Mouse (Mus musculus) erythroblast, embryonic 14.5 days (primary cell): ENCODE results near the gene Slc41a2.

Source experiments
- GATA1 ChIP-seq: IDR thresholded peaks from 2 replicates; pipeline ENCODE4 v1.6.1; 2012; ENCODE audit warnings: low read length, inconsistent platforms, mixed read lengths
- TAL1 ChIP-seq: IDR thresholded peaks from 3 replicates; pipeline ENCODE4 v1.6.1; 2012; ENCODE audit warnings: low read length, inconsistent platforms, mixed read lengths

GRCm38 (mm10) chr10:83242106-83242686 lies 95.5 kb downstream of the Slc41a2 start:
- TF ChIP-seq TAL1 (no peak), GATA1 (no peak)
